Mouse (Mus musculus) neural tube, embryonic 12.5 days (tissue): Measurements from ENCODE around the gene Tsc22d1. TPM values are rescaled to one million over a fixed set of nuclear protein-coding genes. Genes with fewer than 3 reads are reported as not detected.

ENCODE experiments used
- ATAC-seq: fragments of 200-750 bp; cut with Nextera tagmentation; 2 replicates; pipeline ENCODE4 v1.8.0; 2017; ENCODE audit warnings: low read depth, mild to moderate bottlenecking, moderate TSS enrichment, moderate library complexity; ENCODE audit not compliant: low FRiP score
- H3K27ac ChIP-seq: fragments of 300-500 bp; sonication (generic); 2 replicates; pipeline ENCODE4 v1.5.1; 2016
- H3K27me3 ChIP-seq: fragments of 300-500 bp; sonication (generic); replicated peaks from 2 replicates; pipeline ENCODE4 v1.6.1; 2016; ENCODE audit warnings: mild to moderate bottlenecking
- H3K36me3 ChIP-seq: fragments of 300-500 bp; sonication (generic); 2 replicates; pipeline ENCODE4 v1.6.1; 2016; ENCODE audit warnings: mild to moderate bottlenecking
- H3K4me1 ChIP-seq: fragments of 300-500 bp; sonication (generic); 2 replicates; pipeline ENCODE4 v1.6.1; 2016
- H3K4me2 ChIP-seq: fragments of 300-500 bp; sonication (generic); replicated peaks from 2 replicates; pipeline ENCODE4 v1.6.1; 2016; ENCODE audit warnings: mild to moderate bottlenecking
- H3K4me3 ChIP-seq: fragments of 300-500 bp; sonication (generic); 2 replicates; pipeline ENCODE4 v1.5.1; 2016
- H3K9ac ChIP-seq: fragments of 300-500 bp; sonication (generic); 2 replicates; pipeline ENCODE4 v1.6.1; 2016; ENCODE audit warnings: mild to moderate bottlenecking
- H3K9me3 ChIP-seq: fragments of 300-500 bp; sonication (generic); 2 replicates; pipeline ENCODE4 v1.6.1; 2016; ENCODE audit warnings: mild to moderate bottlenecking
- WGBS: fragments of 180-500 bp; shearing (Covaris S2); methylation state at CpG from one replicate; pipeline ENCODE4 v1.1.7; 2016; 5-methylcytosine and 5-hydroxymethylcytosine counted together
- polyA plus RNA-seq: library from polyadenylated mRNA; unstranded; fragments of >200 nt; fragmentation: Nextera tagmentation; extraction: Ambion mirVana; gene quantifications from 2 replicates; pipeline ENCODE4 v1.2.1, GENCODE M21; 2016

Tsc22d1 gene
- polyA plus RNA-seq, 1 experiment from 2014 or later = 589 TPM

DNA sequence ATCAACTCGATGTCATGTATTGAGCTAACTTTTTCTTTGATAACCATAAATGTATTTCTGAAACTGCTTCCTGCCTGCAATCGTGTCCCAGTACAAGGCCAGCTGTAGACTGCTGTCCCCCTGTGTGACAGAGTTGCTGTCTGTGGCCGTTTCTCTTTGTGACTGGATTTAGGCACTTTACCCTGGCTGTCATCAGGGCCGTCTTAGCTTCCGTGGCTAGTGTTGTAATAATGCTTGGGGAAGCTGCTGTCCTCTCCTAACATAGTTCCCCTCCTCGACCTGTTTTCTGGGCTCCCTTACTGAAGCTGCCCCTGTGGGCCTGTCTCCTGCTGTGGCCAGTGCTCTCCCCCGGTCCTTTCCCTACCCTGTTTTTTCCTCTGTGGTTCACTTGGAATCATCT is 83.4 kb downstream of the Tsc22d1 start:
- H3K27me3 ChIP-seq = no peaks in the 10 kb centered on the region
- H3K9ac ChIP-seq = no peak overlapping the region
- H3K4me3 ChIP-seq = no peak overlapping the region
- peaks cover 7% of the 10 kb centered on the region for H3K36me3 ChIP-seq
- H3K27ac ChIP-seq = no peak overlapping the region
- no peak for ATAC-seq
- 60% methylated on average over 7 of the region's 7 CpGs for WGBS
- no peaks in the 10 kb centered on the region for H3K9me3 ChIP-seq
- H3K4me1 ChIP-seq = peaks cover 13% of the 10 kb centered on the region
- H3K4me2 ChIP-seq = no peak overlapping the region

DNA sequence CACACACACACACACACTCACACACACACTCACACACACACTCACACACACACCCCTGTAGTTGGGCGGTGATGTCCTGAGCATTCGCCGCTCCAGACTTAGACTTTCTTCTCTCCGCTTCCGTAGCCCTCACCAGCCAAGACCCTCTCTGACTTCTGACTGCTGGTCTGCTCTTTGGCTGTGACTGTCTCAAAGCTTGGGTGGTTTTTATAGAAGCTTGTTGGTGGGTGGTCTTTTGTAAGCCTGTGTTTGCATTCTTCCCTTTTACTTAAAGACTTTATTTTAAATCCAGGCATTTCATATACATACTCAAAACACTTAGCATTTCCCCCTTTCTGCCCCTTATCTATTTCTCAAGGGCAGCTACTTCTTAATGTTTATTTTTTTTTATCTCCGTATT is 84.7 kb downstream of the Tsc22d1 start:
- no peak overlapping the region for H3K4me2 ChIP-seq
- no peaks in the 10 kb centered on the region for H3K36me3 ChIP-seq
- no peak overlapping the region for H3K9ac ChIP-seq
- H3K27ac ChIP-seq = no peak overlapping the region
- H3K9me3 ChIP-seq = no peaks in the 10 kb centered on the region
- H3K4me3 ChIP-seq = no peak overlapping the region
- no peaks in the 10 kb centered on the region for H3K27me3 ChIP-seq
- H3K4me1 ChIP-seq = peaks cover 13% of the 10 kb centered on the region
- no peak for ATAC-seq
- WGBS = 86% methylated on average over 6 of the region's 6 CpGs

DNA sequence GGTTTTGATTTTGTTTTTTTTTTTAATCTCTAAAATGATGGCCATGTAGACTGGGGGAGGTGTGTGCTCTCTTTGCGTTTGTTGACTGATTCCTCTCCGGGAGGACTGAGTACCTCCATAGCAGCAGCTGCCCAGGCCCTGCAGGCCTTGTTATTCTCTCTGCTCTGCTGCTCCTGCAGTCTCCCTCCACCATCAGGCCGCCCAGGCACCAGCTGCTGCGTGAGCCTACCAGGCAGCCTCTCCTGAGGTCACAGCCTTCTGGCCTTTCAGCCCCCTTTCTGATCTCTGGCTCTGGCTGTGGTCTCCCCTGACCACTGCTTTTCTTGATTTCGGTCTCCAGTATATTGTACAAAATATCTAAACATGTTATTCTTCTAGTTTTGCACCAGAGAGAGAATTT is 85.3 kb downstream of the Tsc22d1 start:
- no peak overlapping the region for H3K4me3 ChIP-seq
- H3K4me2 ChIP-seq = no peak overlapping the region
- no peaks in the 10 kb centered on the region for H3K9me3 ChIP-seq
- no peak for ATAC-seq
- no peaks in the 10 kb centered on the region for H3K27me3 ChIP-seq
- no peak overlapping the region for H3K27ac ChIP-seq
- H3K36me3 ChIP-seq = no peaks in the 10 kb centered on the region
- H3K4me1 ChIP-seq = peaks cover 13% of the 10 kb centered on the region
- WGBS = 35% methylated on average over 5 of the region's 5 CpGs
- no peak overlapping the region for H3K9ac ChIP-seq

DNA sequence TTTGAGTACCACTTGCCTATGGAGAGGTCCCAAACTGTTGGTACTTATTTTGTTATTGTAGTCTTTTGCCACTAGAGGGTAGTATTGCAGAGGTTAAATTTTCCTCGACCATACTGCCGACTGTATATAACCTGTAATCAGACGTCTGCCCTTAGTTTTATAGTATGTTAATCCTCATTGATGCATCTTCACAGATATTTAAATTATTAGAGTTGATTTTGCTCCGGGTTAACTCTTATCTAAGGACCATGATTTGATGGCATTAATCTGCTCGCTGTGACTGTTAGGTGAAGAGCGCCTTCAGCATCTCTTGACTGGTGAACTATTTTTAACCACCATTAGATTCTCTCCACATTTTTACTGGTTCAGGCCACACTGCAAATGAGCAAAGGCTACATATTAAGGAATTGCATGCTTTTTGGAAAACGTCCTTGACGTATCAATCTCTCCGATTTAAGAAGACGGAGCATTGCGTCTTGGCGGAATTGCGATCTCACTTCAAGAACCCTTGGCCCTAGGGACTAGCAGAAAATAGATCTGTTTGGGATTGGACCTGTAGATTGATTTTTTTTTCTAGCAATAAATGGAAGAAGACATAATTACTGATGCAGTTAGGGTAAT is 88.6 kb downstream of the Tsc22d1 start:
- H3K4me3 ChIP-seq = peak overlapping the region; percentile 73
- 10% methylated on average over 13 of the region's 13 CpGs for WGBS
- peak overlapping the region; percentile 94 for H3K4me2 ChIP-seq
- H3K9me3 ChIP-seq = no peaks in the 10 kb centered on the region
- H3K36me3 ChIP-seq = peaks cover 20% of the 10 kb centered on the region
- peak overlapping the region; percentile 98 for H3K9ac ChIP-seq
- H3K4me1 ChIP-seq = peaks cover 28% of the 10 kb centered on the region
- H3K27ac ChIP-seq = 0 out of 2 replicates have a peak overlapping the region, but pooled peaks have one; percentile 100
- no peak for ATAC-seq
- H3K27me3 ChIP-seq = no peaks in the 10 kb centered on the region

DNA sequence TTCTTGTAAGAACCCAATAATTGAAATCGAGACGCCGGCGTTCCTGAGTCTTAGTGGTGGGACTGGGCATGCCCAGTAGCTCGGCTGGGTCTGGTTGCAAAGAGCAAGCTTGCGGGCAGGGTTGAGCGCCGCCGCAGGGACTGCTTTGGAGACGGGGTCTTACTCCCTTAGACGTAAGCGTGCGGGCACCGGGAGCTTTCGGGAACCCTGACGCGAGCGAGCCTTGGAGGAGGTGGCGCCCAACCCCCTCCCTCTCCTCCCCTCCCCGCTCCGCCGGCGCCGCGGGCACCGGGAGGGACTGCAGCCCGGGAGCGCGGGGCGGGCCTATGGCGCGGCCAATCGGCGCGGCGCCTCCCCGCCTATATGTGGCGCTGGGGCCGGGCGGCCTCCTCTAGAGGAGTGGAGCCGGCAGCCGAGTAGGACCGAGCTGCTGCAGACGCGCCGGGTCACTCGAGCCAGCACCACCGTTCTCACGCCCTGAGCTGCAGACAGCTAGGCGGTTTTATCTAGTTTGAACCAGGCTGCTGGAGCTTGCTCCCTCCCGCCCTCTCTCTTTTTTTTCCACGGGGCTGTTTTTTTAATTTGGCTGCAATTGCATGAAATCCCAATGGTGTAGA is 89.5 kb downstream of the Tsc22d1 start:
- Histone ChIP-seq H3K4me2 (peak overlapping the region; percentile 94), H3K9me3 (no peaks in the 10 kb centered on the region), H3K9ac (peak overlapping the region; percentile 98), H3K27ac (peak overlapping the region; percentile 100), H3K27me3 (no peaks in the 10 kb centered on the region), H3K4me3 (peak overlapping the region; percentile 73), H3K4me1 (peaks cover 28% of the 10 kb centered on the region), H3K36me3 (peaks cover 21% of the 10 kb centered on the region)
- WGBS = under 1% methylated on average over 52 of the region's 52 CpGs
- peak; percentile 91 for ATAC-seq

DNA sequence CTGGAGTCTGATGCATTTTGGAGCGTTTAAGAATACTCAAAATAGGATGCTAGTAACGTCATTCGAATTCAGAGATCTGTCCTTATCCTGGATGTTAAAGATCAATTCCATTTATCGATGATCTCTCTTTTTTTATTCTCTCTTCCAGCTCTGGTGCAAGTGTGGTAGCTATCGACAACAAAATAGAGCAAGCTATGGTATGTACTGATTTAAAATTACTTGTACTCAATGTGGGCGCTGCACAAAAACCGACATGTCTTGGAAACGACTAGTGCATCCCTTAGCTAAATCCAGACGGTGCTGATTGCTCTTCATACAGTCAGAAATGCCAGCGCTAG is 90.3 kb downstream of the Tsc22d1 start:
- peaks cover 26% of the 10 kb centered on the region for H3K4me1 ChIP-seq
- H3K9me3 ChIP-seq = no peaks in the 10 kb centered on the region
- peak overlapping the region; percentile 98 for H3K9ac ChIP-seq
- ATAC-seq = no peak
- peaks cover 29% of the 10 kb centered on the region for H3K36me3 ChIP-seq
- WGBS = 1% methylated on average over 10 of the region's 10 CpGs
- peak overlapping the region; percentile 94 for H3K4me2 ChIP-seq
- H3K27ac ChIP-seq = peak overlapping the region; percentile 100
- H3K27me3 ChIP-seq = no peaks in the 10 kb centered on the region
- H3K4me3 ChIP-seq = peak overlapping the region; percentile 73

DNA sequence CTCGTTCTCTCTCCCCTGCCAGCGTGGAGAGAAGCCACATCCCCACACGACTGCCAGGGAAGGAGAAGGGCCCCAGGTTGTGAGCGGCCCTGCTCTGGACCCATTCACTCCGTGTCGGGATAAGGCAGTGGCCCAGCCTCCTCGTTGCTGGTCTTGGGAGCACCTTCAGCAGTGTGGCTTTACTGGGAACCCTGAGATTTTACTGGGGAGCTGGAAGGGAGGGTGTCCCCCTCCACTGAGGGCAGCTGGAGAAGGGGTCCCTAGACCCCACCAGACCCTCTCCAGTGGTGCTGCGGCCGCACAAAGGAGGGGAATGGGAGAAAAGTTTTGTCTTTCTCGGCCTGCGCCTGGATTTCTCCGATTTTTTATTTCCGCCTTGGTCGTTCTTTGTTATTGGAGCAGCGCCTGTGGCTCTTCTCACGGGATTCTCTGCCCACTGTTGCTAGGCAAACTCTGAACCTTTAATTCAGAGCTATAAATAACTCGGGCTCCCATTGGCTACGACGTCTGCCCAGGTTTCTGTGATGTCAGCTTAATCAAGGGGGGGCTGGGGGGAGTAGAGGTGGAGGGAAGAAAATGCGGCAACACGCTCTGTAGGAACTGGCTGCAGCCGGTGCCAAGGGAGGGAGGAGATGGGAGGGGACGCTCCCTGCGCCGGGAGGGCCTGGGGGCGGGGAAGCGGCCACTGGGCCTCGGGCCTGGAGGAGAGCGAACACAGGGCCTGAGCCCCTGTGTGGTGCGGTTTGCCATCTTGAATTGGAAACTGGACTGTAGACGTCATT is 90.9 kb downstream of the Tsc22d1 start:
- ATAC-seq = peak; percentile 85
- Histone ChIP-seq H3K9ac (peak overlapping the region; percentile 98), H3K4me1 (peaks cover 20% of the 10 kb centered on the region), H3K4me3 (peak overlapping the region; percentile 73), H3K27me3 (no peaks in the 10 kb centered on the region), H3K9me3 (no peaks in the 10 kb centered on the region), H3K4me2 (peak overlapping the region; percentile 94), H3K36me3 (peaks cover 31% of the 10 kb centered on the region), H3K27ac (peak overlapping the region; percentile 100)
- under 1% methylated on average over 31 of the region's 31 CpGs for WGBS

DNA sequence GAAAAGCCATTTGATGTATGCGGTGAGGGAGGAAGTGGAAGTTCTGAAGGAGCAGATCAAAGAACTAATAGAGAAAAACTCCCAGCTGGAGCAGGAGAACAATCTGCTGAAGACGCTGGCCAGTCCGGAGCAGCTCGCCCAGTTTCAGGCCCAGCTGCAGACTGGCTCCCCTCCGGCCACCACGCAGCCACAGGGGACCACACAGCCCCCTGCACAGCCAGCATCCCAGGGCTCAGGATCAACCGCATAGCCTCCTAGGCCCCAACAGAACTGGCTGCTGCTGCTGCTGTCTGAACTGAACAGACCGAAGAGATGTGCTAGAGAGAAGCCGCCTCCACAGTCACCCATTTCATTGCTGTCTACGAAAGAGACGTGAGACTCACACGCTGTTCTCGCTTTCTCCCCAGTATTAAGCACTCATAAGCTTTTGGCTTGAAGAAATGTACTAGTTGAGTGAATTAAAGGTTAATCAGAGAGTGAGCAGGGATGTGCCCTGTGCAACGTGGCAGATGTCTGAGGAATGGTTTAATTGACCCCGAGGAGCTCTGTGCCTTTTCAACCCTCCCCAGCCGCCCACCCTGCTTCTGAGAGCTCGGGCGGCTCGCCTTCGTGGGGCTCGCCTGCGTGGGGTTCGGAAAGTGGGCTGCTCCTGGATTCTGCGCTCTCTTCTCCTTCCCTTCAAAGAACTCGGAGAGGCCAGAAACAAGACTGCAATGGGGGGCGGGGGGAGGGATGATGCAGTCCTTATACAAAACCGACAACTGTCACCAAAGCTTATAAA is 91.9 kb downstream of the Tsc22d1 start:
- Histone ChIP-seq H3K4me3 (peak overlapping the region; percentile 73), H3K9ac (peak overlapping the region; percentile 98), H3K27ac (peak overlapping the region; percentile 100), H3K9me3 (no peaks in the 10 kb centered on the region), H3K4me2 (peak overlapping the region; percentile 94), H3K27me3 (no peaks in the 10 kb centered on the region), H3K4me1 (peaks cover 20% of the 10 kb centered on the region), H3K36me3 (peaks cover 31% of the 10 kb centered on the region)
- ATAC-seq = no peak
- 44% methylated on average over 27 of the region's 27 CpGs for WGBS

DNA sequence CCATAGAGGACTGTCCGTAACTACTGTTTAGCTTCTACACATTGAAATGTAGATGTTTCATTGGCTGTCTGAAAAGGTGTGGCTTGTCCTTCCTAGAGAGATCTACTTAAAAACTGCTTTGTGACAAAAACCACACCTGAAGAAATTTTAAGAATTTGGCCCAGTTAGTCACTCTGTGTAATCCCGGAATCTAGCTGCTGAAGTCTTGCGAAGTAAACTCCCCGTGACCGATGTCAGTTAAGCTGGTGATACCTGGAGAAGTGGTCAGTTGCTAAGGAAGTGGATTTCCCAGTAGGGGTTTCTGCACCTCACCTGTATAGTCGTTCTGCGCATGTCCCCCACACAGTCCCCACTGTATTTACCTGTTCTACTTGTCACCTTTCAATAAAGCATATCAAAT is 92.6 kb downstream of the Tsc22d1 start:
- H3K9me3 ChIP-seq = no peaks in the 10 kb centered on the region
- no peak overlapping the region for H3K27ac ChIP-seq
- no peak for ATAC-seq
- H3K4me2 ChIP-seq = peak overlapping the region; percentile 94
- peaks cover 20% of the 10 kb centered on the region for H3K4me1 ChIP-seq
- H3K27me3 ChIP-seq = no peaks in the 10 kb centered on the region
- WGBS = 95% methylated on average over 7 of the region's 7 CpGs
- H3K4me3 ChIP-seq = no peak overlapping the region
- H3K36me3 ChIP-seq = peaks cover 31% of the 10 kb centered on the region
- peak overlapping the region; percentile 98; the same call in 1 of the 2 replicates for H3K9ac ChIP-seq

DNA sequence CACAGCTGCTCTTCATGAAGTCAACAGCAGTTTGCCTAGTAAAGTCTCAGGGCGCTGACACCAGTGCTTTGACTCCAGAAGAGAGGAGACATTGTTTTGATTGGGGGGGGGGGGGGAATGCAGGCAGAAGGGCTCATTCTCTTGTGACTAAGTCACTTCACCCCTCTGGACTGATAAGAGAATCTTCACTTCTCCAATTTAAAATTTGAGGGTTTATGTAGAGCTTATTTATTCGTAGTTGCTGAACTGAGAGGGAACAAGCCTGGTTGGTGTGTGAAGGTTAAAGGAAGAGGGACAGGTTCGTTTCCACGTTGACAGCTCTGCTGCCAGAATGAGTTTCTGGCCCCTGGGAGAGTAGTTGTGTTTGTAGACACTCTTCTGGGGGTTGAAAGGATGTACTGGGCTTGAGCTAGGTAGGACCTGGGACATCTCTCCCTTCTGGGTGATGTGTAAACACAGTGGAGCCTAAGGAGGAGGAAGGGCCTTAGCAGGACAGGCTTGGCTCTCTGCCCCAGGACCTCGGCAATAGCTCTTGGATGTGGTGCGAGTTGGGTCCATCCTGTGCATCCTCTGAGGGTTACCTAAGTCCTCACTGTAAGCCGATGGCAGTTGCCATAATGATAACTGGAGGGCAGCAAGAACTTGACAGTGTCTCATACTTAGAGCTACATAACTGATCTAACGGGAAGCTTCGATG is 93.2 kb downstream of the Tsc22d1 start:
- Histone ChIP-seq H3K9me3 (no peaks in the 10 kb centered on the region), H3K27me3 (no peaks in the 10 kb centered on the region), H3K4me3 (no peak overlapping the region), H3K9ac (no peak overlapping the region), H3K4me2 (peak overlapping the region; percentile 94; the same call in 1 of the 2 replicates), H3K36me3 (peaks cover 31% of the 10 kb centered on the region), H3K27ac (no peak overlapping the region), H3K4me1 (peaks cover 20% of the 10 kb centered on the region)
- 84% methylated on average over 9 of the region's 9 CpGs for WGBS
- ATAC-seq = no peak

DNA sequence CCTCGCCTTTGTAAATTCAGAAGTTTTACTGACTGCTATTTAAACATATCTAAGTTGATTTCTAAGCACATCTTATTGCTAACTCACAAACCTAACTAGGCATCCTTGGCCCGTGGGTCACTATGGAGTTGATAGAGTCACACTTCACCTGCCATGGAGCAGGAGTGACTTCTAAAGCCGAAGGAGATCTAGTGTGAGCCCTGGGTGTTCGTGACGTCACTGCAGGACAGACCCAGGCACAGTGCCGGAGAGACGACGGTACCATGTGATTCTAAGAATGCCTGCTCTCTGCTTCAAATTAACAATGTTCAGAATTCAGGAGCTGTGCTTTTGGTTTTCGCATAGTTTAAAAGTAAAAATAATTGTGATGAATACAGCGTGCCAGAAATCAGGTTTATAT is 93.9 kb downstream of the Tsc22d1 start:
- H3K27me3 ChIP-seq = no peaks in the 10 kb centered on the region
- peaks cover 25% of the 10 kb centered on the region for H3K4me1 ChIP-seq
- no peak overlapping the region for H3K9ac ChIP-seq
- ATAC-seq = no peak
- H3K9me3 ChIP-seq = no peaks in the 10 kb centered on the region
- H3K4me2 ChIP-seq = no peak overlapping the region
- H3K27ac ChIP-seq = no peak overlapping the region
- no peak overlapping the region for H3K4me3 ChIP-seq
- H3K36me3 ChIP-seq = peaks cover 31% of the 10 kb centered on the region
- WGBS = 84% methylated on average over 10 of the region's 10 CpGs
